Mouse (Mus musculus) embryonic fibroblast, embryonic 13.5 days (primary cell): ENCODE data around the gene Smco2.

Source experiments
- CTCF ChIP-seq: IDR thresholded peaks from 2 replicates; pipeline ENCODE4 v1.5.1; 2011; ENCODE audit warnings: mild to moderate bottlenecking, control low read depth, low read length, moderate library complexity, borderline replicate concordance; ENCODE audit not compliant: insufficient read depth
- POLR2A ChIP-seq: IDR thresholded peaks from 2 replicates; pipeline ENCODE4 v1.6.1; 2011; ENCODE audit warnings: low read depth, mild to moderate bottlenecking, control low read depth, low read length, moderate library complexity

GRCm38 (mm10) chr6:146876820-146877219 lies 26.9 kb downstream of the Smco2 start:
- no peak for TF ChIP-seq CTCF
- TF ChIP-seq POLR2A, result no peak
